Mouse (Mus musculus) brain, embryonic 18.5 days (tissue): ENCODE data around the gene Rab5if.
A peak's percentile ranks its signal among the peaks of the same experiment; 100 is the strongest.
"Not testable (repeated sequence)": the region's sequence is repeated elsewhere in the genome, so short reads cannot be mapped to it uniquely, and the experiment has no call there.

Experiments used
- DNase-seq: peaks from one replicate; pipeline ENCODE4 v3.0.0-alpha.2; 2012; ENCODE audit warnings: low read depth, low spot score

Rab5if gene

GRCm38 (mm10) chr2:156853999-156854771, 8.7 kb upstream of the Rab5if start:
- DNase-seq, result not testable (repeated sequence)

- no peak for DNase-seq
Observed at GRCm38 (mm10) chr2:156856311-156856710, 6.6 kb upstream of the Rab5if start.

- no peak for DNase-seq
Observed at GRCm38 (mm10) chr2:156857385-156857791, 5.5 kb upstream of the Rab5if start.

GRCm38 (mm10) chr2:156857835-156858234, 5.1 kb upstream of the Rab5if start, which contains the start of gene 4930518I15Rik:
TSS of gene 4930518I15Rik (minus strand) at chr2:156857946.
- no peak for DNase-seq

- no peak for DNase-seq
Observed at GRCm38 (mm10) chr2:156858671-156859070, 4.3 kb upstream of the Rab5if start.

GRCm38 (mm10) chr2:156862041-156862717, 749 bp upstream of the Rab5if start:
- no peak for DNase-seq

- no peak for DNase-seq
Observed at GRCm38 (mm10) chr2:156863487-156864160, 696 bp downstream of the Rab5if start.

GRCm38 (mm10) chr2:156864481-156864880, 1.6 kb downstream of the Rab5if start:
- no peak for DNase-seq

GRCm38 (mm10) chr2:156868994-156869393, 6.1 kb downstream of the Rab5if start:
- no peak for DNase-seq

GRCm38 (mm10) chr2:156869554-156869953, 6.6 kb downstream of the Rab5if start:
- DNase-seq, result no peak

- no peak for DNase-seq
Observed at GRCm38 (mm10) chr2:156870519-156870918, 7.6 kb downstream of the Rab5if start.

- peak; percentile 30 for DNase-seq
Observed at GRCm38 (mm10) chr2:156873629-156874028, 10.7 kb downstream of the Rab5if start.

- DNase-seq, result no peak
Observed at GRCm38 (mm10) chr2:156874047-156874759, 11.3 kb downstream of the Rab5if start.

GRCm38 (mm10) chr2:156874760-156875510, 12.0 kb downstream of the Rab5if start:
- DNase-seq, result no peak

GRCm38 (mm10) chr2:156877726-156878125, 14.8 kb downstream of the Rab5if start:
- DNase-seq, result no peak

GRCm38 (mm10) chr2:156879541-156879940, 16.6 kb downstream of the Rab5if start:
- no peak for DNase-seq

- DNase-seq, result no peak
Observed at GRCm38 (mm10) chr2:156882431-156883001, 19.6 kb downstream of the Rab5if start.

- DNase-seq, result no peak
Observed at GRCm38 (mm10) chr2:156884396-156885211, 21.7 kb downstream of the Rab5if start.

GRCm38 (mm10) chr2:156885666-156886065, 22.7 kb downstream of the Rab5if start:
- not testable (repeated sequence) for DNase-seq
